Mouse (Mus musculus) myocyte (in vitro differentiated cells): ENCODE measurements around the gene Grb2. TPM values are rescaled to one million over a fixed set of nuclear protein-coding genes. Genes with fewer than 3 reads are reported as not detected.
A peak's percentile ranks its signal among the peaks of the same experiment; 100 is the strongest.

Experiments used
- H3K27me3 ChIP-seq: one replicate; pipeline ENCODE4 v1.6.1; 2011; ENCODE audit not compliant: control insufficient read depth, insufficient read depth, insufficient read length
- H3K36me3 ChIP-seq: one replicate; pipeline ENCODE4 v1.6.1; 2011; ENCODE audit not compliant: control insufficient read depth, insufficient read depth
- H3K4me2 ChIP-seq: one replicate; pipeline ENCODE4 v1.6.1; 2011; ENCODE audit warnings: low read depth, control low read depth
- H3K4me3 ChIP-seq: one replicate; pipeline ENCODE4 v1.5.1; 2011; ENCODE audit warnings: mild to moderate bottlenecking, control low read depth, moderate library complexity
- H3K79me2 ChIP-seq: one replicate; pipeline ENCODE4 v1.6.1; 2011; ENCODE audit not compliant: control insufficient read depth, insufficient read depth
- H3ac ChIP-seq: one replicate; pipeline ENCODE4 v1.6.1; 2011; ENCODE audit not compliant: control insufficient read depth, insufficient read length
- CEBPB ChIP-seq: IDR thresholded peaks from 2 replicates; pipeline ENCODE4 v1.6.1; 2011; ENCODE audit warnings: mild to moderate bottlenecking, moderate library complexity; ENCODE audit not compliant: poor library complexity, insufficient read depth, severe bottlenecking
- E2F4 ChIP-seq: IDR thresholded peaks from one replicate; pipeline ENCODE4 v1.6.1; 2011; ENCODE audit warnings: mild to moderate bottlenecking, control low read depth, moderate library complexity; ENCODE audit not compliant: insufficient read depth
- MAX ChIP-seq: IDR thresholded peaks from one replicate; pipeline ENCODE4 v1.6.1; 2011; ENCODE audit warnings: low read depth, mild to moderate bottlenecking, control low read depth
- MYOD1 ChIP-seq, 3 experiments: IDR thresholded peaks; one replicate each; pipeline ENCODE4 v1.6.1; 2011; ENCODE audit warnings: control low read depth in 2 of 3, low read depth in 2 of 3, mild to moderate bottlenecking in 2 of 3, moderate library complexity in 1 of 3; ENCODE audit not compliant: insufficient read length in 2 of 3, control insufficient read depth in 1 of 3
- MYOG ChIP-seq, 3 experiments: IDR thresholded peaks; one replicate each; pipeline ENCODE4 v1.6.1; 2011; ENCODE audit warnings: control low read depth in 2 of 3, low read depth in 2 of 3, mild to moderate bottlenecking in 2 of 3; ENCODE audit not compliant: insufficient read length in 2 of 3, control insufficient read depth in 1 of 3, insufficient read depth in 1 of 3
- POLR2A ChIP-seq: IDR thresholded peaks from one replicate; pipeline ENCODE4 v1.6.1; 2011; ENCODE audit warnings: low read depth, mild to moderate bottlenecking, control low read depth, moderate library complexity; ENCODE audit not compliant: insufficient read length
- POLR2AphosphoS2 ChIP-seq: IDR thresholded peaks from one replicate; pipeline ENCODE4 v1.6.1; 2011; ENCODE audit warnings: low read depth, control low read depth; ENCODE audit not compliant: insufficient read length
- REST ChIP-seq: IDR thresholded peaks from one replicate; pipeline ENCODE4 v1.6.1; 2011; ENCODE audit warnings: mild to moderate bottlenecking, control low read depth, moderate library complexity; ENCODE audit not compliant: insufficient read depth, insufficient read length
- SRF ChIP-seq: IDR thresholded peaks from one replicate; pipeline ENCODE4 v1.6.1; 2011; ENCODE audit warnings: low read depth; ENCODE audit not compliant: control insufficient read depth, insufficient read length
- TCF12 ChIP-seq: IDR thresholded peaks from one replicate; pipeline ENCODE4 v1.6.1; 2011; ENCODE audit warnings: mild to moderate bottlenecking, control low read depth; ENCODE audit not compliant: poor library complexity, insufficient read depth, severe bottlenecking
- TCF3 ChIP-seq: IDR thresholded peaks from one replicate; pipeline ENCODE4 v1.6.1; 2011; ENCODE audit warnings: low read depth, control low read depth; ENCODE audit not compliant: insufficient read length
- USF1 ChIP-seq: IDR thresholded peaks from one replicate; pipeline ENCODE4 v1.6.1; 2011; ENCODE audit warnings: low read depth, mild to moderate bottlenecking, control low read depth, moderate library complexity
- polyA plus RNA-seq: library from polyadenylated mRNA; unstranded; fragments of >200 nt; fragmentation: generic; extraction: Trizol; gene quantifications from one replicate; pipeline ENCODE4 v1.2.1, GENCODE M21; 2012; ENCODE audit warnings: missing spikeins

Grb2 gene
- polyA plus RNA-seq, 1 experiment, result 71.2 TPM

DNA sequence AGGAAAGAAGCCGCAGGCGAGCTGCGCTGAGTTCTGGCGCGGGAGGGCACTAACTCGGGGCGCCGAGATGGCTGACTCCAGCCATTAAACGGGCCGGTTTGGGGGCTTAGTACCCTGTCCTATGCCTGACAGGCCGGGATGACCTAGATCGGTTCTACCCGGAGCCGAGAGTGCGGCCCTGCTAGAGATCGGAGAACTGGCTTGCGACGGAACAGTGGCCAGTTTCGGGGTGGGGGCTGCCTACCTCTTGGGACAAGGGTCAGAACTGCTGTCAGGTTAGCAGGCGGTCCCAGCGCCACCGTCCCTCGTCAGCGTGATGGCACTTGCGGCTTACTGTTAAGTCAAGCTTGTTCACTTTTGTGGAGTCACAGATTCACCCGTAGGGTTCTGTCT, 104.1 kb downstream of the Grb2 start:
- H3K79me2 ChIP-seq, result peaks cover 54% of the 10 kb centered on the region
- TF ChIP-seq TCF3 (no peak), MYOG (IDR thresholded peaks at IDR 0.05; ENCODE audit: control insufficient read depth in 1 of 3, insufficient read depth in 1 of 3, insufficient read length in 2 of 3, low read depth in 2 of 3) (no peak), POLR2A (no peak), REST (no peak), E2F4 (no peak), POLR2AphosphoS2 (no peak), SRF (no peak), USF1 (no peak), TCF12 (no peak), CEBPB (no peak), MYOD1 (IDR thresholded peaks at IDR 0.05; ENCODE audit: control insufficient read depth in 1 of 3, insufficient read length in 2 of 3, low read depth in 2 of 3) (no peak), MAX (no peak)
- peaks cover 19% of the 10 kb centered on the region for H3K36me3 ChIP-seq
- peak overlapping the region; percentile 96 for H3K4me3 ChIP-seq
- peak overlapping the region; percentile 82 for H3ac ChIP-seq
- H3K4me2 ChIP-seq, result peak overlapping the region; percentile 98
- no peaks in the 10 kb centered on the region for H3K27me3 ChIP-seq

DNA sequence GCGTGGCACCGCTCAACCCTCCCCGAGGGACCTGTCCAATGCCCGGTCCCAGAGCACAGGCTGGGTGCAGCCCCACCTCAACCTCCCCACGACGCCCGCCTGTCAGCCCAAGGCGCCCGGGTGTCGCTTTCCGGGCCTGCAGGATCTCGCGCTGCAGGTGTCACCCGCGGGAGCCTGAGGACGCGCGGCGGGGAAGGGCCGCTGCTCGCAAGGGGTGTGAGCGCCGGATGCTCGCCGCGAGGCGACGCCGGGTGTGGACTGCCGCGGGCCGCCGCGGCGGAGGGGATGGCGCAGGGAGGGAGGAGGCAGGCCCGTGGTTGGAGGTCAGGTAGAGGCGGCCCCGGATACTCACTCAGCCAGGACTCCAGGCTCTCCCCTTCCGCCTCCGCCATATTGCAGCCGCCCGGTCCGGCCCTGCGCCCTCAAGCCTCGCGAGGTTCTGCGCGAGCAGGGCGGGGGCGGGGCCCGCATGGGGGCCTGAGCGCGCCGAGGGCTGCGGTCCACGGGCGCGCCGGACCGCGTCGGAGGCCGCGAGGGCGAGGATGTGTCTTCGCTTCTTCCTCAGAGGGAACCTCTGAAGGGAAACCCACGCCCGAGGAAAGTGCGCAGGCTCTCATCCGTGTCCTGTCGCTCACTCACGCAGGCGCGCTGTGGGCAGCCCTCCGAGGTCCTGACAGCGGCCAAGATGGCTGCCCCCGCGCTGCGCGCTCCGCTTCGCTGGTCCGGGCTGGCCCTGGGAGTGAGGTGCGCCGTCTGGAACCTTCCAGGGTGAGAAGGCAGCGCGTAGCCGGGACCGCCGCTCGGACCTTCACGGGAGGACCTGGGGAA, 104.7 kb downstream of the Grb2 start, which contains the start of the genes Mrps7 and Gga3:
TSS of gene Mrps7 (plus strand) at position 450 of the 828 bp plus-strand sequence.
TSS of gene Gga3 (minus strand) at position 576 of the 828 bp plus-strand sequence.
- peak; percentile 74 for TF ChIP-seq POLR2AphosphoS2
- TF ChIP-seq CEBPB, result no peak
- TF ChIP-seq POLR2A, result peak; percentile 59
- no peak for TF ChIP-seq TCF3
- TF ChIP-seq USF1, result no peak
- no peak for TF ChIP-seq MYOD1 (IDR thresholded peaks at IDR 0.05; ENCODE audit: control insufficient read depth in 1 of 3, insufficient read length in 2 of 3, low read depth in 2 of 3)
- TF ChIP-seq TCF12, result no peak
- TF ChIP-seq E2F4, result no peak
- TF ChIP-seq SRF, result no peak
- peak; percentile 98 for TF ChIP-seq MAX
- TF ChIP-seq REST, result peak; percentile 17
- TF ChIP-seq MYOG (IDR thresholded peaks at IDR 0.05; ENCODE audit: control insufficient read depth in 1 of 3, insufficient read depth in 1 of 3, insufficient read length in 2 of 3, low read depth in 2 of 3), result peak in 1 of 3 experiments; percentile 40
- H3ac ChIP-seq, result peak within 1 kb of the TSS; percentile 82
- peaks cover 57% of the 10 kb centered on the region for H3K79me2 ChIP-seq
- peak within 1 kb of the TSS; percentile 98 for H3K4me2 ChIP-seq
- no peaks in the 10 kb centered on the region for H3K27me3 ChIP-seq
- H3K4me3 ChIP-seq, result peak within 1 kb of the TSS; percentile 96
- H3K36me3 ChIP-seq, result peaks cover 19% of the 10 kb centered on the region

DNA sequence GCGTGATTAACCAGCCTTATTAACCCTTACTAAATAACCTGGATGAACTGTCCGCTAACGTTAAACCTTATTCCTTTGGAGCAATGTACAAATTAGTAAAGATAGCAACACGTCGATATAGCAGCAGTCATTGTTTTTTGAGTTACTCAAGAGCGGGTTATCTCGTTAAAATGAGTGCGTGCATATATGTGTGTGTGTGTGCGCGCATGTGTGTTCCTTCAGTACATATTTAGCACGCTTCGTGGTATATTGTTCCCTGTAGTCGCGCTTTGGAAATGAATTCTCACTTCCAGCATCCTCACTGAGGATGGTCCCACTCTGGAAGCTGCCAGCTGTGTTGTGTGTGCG, 105.3 kb downstream of the Grb2 start:
- H3K79me2 ChIP-seq, result peaks cover 62% of the 10 kb centered on the region
- H3K36me3 ChIP-seq, result peaks cover 18% of the 10 kb centered on the region
- H3ac ChIP-seq, result peak overlapping the region; percentile 82
- TF ChIP-seq CEBPB (no peak), REST (no peak)
- no peaks in the 10 kb centered on the region for H3K27me3 ChIP-seq
- H3K4me2 ChIP-seq, result peak overlapping the region; percentile 89
- H3K4me3 ChIP-seq, result peak overlapping the region; percentile 96

DNA sequence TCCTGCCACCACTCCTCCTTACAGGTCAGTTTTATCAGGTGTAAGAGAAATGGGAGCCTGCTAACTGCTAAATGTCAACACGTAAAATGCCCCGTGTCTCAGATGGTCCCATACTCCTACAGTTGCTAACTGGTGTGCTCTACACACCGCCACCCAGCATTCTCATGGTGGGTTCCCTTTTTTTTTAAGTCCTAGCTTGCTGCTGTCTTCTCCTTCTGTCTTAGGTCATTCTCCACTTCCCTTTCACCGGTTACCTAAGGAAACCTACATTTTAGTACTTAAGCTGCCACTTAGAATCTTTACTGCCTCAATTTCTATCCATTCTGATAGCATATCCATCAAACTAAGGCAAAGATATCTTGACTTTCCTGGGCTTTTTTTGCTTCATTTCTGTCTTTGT, 107.2 kb downstream of the Grb2 start:
- TF ChIP-seq SRF, result no peak
- no peak for TF ChIP-seq CEBPB
- TF ChIP-seq MYOD1 (IDR thresholded peaks at IDR 0.05; ENCODE audit: control insufficient read depth in 1 of 3, insufficient read length in 2 of 3, low read depth in 2 of 3), result no peak
- no peak for TF ChIP-seq MYOG (IDR thresholded peaks at IDR 0.05; ENCODE audit: control insufficient read depth in 1 of 3, insufficient read depth in 1 of 3, insufficient read length in 2 of 3, low read depth in 2 of 3)
- TF ChIP-seq POLR2AphosphoS2, result no peak
- no peak for TF ChIP-seq MAX
- TF ChIP-seq E2F4, result no peak
- no peak for TF ChIP-seq REST
- no peak for TF ChIP-seq POLR2A
- TF ChIP-seq USF1, result no peak
- no peak for TF ChIP-seq TCF12
- no peak for TF ChIP-seq TCF3
- no peaks in the 10 kb centered on the region for H3K27me3 ChIP-seq
- H3K79me2 ChIP-seq, result peaks cover 77% of the 10 kb centered on the region
- H3K4me3 ChIP-seq, result no peak overlapping the region
- no peak overlapping the region for H3ac ChIP-seq
- H3K36me3 ChIP-seq, result peaks cover 8% of the 10 kb centered on the region
- H3K4me2 ChIP-seq, result no peak overlapping the region

DNA sequence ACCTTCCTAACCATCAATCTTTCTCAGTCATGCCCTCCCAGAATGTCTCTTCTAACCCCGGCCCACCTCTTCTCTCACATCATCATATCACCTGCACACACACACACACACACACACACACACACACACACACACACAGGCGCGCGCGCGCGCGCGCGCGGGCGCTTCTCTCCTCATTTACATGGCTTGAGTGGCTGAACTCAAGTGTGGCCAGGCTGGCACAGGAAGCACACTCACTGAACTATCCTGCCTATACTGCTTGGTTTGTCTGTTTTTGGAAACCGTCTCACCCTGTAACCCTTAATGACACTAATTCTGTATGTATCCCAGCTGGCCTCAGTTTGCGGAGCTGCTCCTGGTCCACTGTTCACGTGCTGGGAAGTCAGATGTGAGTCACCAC, 107.7 kb downstream of the Grb2 start:
- Histone ChIP-seq H3K4me3 (no peak overlapping the region), H3K4me2 (no peak overlapping the region), H3ac (no peak overlapping the region), H3K27me3 (no peaks in the 10 kb centered on the region), H3K79me2 (peaks cover 81% of the 10 kb centered on the region), H3K36me3 (peaks cover 8% of the 10 kb centered on the region)
- TF ChIP-seq MYOG (IDR thresholded peaks at IDR 0.05; ENCODE audit: control insufficient read depth in 1 of 3, insufficient read depth in 1 of 3, insufficient read length in 2 of 3, low read depth in 2 of 3) (no peak), POLR2A (no peak), MYOD1 (IDR thresholded peaks at IDR 0.05; ENCODE audit: control insufficient read depth in 1 of 3, insufficient read length in 2 of 3, low read depth in 2 of 3) (no peak)
